Mouse (Mus musculus) embryonic facial prominence, embryonic 15.5 days (tissue): ENCODE measurements around the gene Abhd17a. TPM values are rescaled to one million over a fixed set of nuclear protein-coding genes. Genes with fewer than 3 reads are reported as not detected.
"Not testable (repeated sequence)": the region's sequence is repeated elsewhere in the genome, so short reads cannot be mapped to it uniquely, and the experiment has no call there.

ENCODE experiments used
- ATAC-seq: fragments of 200-750 bp; cut with Nextera tagmentation; 2 replicates; pipeline ENCODE4 v1.8.0; 2017; ENCODE audit warnings: low read depth, moderate TSS enrichment; ENCODE audit not compliant: insufficient number of reproducible peaks, low FRiP score, low TSS enrichment
- H3K27ac ChIP-seq: fragments of 300-500 bp; sonication (generic); replicated peaks from 2 replicates; pipeline ENCODE4 v1.5.1; 2015; ENCODE audit warnings: mild to moderate bottlenecking, inconsistent platforms
- H3K27me3 ChIP-seq: fragments of 300-500 bp; sonication (generic); 2 replicates; pipeline ENCODE4 v1.6.1; 2015; ENCODE audit warnings: inconsistent platforms
- H3K36me3 ChIP-seq: fragments of 300-500 bp; sonication (generic); 2 replicates; pipeline ENCODE4 v1.6.1; 2015; ENCODE audit warnings: mild to moderate bottlenecking, inconsistent platforms
- H3K4me1 ChIP-seq: fragments of 300-500 bp; sonication (generic); 2 replicates; pipeline ENCODE4 v1.6.1; 2015; ENCODE audit warnings: inconsistent platforms
- H3K4me2 ChIP-seq: fragments of 300-500 bp; sonication (generic); replicated peaks from 2 replicates; pipeline ENCODE4 v1.6.1; 2015; ENCODE audit warnings: mild to moderate bottlenecking, inconsistent platforms
- H3K4me3 ChIP-seq: fragments of 300-500 bp; sonication (generic); replicated peaks from 2 replicates; pipeline ENCODE4 v1.5.1; 2015; ENCODE audit warnings: mild to moderate bottlenecking, inconsistent platforms
- H3K9ac ChIP-seq: fragments of 300-500 bp; sonication (generic); 2 replicates; pipeline ENCODE4 v1.6.1; 2015; ENCODE audit warnings: inconsistent platforms
- H3K9me3 ChIP-seq: fragments of 300-500 bp; sonication (generic); replicated peaks from 2 replicates; pipeline ENCODE4 v1.6.1; 2016; ENCODE audit warnings: inconsistent platforms
- WGBS: fragments of 180-500 bp; shearing (Covaris S2); methylation state at CpG from one replicate; pipeline ENCODE4 v1.1.7; 2015; 5-methylcytosine and 5-hydroxymethylcytosine counted together
- polyA plus RNA-seq: library from polyadenylated mRNA; unstranded; fragments of >200 nt; fragmentation: Nextera tagmentation; extraction: Ambion mirVana; gene quantifications from 2 replicates; pipeline ENCODE4 v1.2.1, GENCODE M21; 2015

Gene Abhd17a
- polyA plus RNA-seq, 1 experiment from 2014 or later = 112 TPM

DNA sequence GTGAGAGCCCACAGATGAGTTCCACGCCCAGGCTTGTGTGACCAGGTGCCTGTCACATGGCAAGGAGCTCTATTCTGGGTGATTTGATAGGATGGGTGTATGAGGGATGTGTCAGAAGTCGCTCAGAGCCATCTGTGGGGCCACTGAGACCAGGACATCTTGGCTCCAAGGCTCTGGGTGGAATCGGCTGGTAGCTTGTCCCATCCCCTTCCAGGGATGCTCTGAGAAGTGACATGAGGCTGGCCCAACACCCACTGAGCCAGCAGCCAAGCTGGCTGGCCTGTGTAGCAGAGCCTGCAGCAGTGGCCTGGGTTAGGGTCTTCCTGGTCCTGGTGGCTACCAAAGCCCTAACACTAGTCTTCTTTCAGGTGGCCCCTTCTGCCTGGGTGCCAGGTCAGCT, 18.3 kb upstream of the Abhd17a start:
- peaks cover 21% of the 10 kb centered on the region for H3K4me1 ChIP-seq
- ATAC-seq = no peak
- no peaks in the 10 kb centered on the region for H3K9me3 ChIP-seq
- no peak overlapping the region for H3K9ac ChIP-seq
- no peak overlapping the region for H3K4me2 ChIP-seq
- WGBS = 86% methylated on average over 3 of the region's 3 CpGs
- H3K27me3 ChIP-seq = no peaks in the 10 kb centered on the region
- H3K36me3 ChIP-seq = peaks cover 70% of the 10 kb centered on the region
- H3K27ac ChIP-seq = no peak overlapping the region
- H3K4me3 ChIP-seq = no peak overlapping the region

DNA sequence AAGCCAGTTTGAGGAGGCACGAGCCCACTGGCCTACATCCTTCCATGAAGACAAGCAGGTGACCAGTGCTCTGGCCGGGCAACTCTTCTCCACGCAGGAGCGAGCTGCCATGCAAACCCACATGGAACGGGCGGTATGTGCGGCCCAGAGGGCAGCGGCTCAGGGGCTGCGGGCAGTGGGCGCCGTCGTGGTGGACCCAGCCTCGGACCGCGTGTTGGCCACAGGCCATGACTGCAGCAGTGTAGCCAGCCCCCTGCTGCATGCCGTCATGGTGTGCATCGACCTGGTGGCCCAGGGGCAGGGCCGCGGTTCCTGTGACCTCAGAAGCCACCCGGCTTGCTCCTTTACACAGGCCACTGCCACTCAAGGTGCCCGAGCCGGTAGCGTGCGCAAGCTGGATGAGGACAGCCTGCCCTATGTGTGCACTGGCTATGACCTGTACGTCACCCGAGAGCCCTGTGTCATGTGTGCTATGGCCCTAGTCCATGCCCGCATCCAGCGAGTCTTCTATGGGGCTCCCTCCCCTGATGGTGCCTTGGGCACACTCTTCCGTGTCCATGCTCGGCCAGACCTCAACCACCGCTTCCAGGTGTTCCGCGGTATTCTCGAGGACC, 16.7 kb upstream of the Abhd17a start:
- H3K9me3 ChIP-seq = no peaks in the 10 kb centered on the region
- 93% methylated on average over 34 of the region's 34 CpGs for WGBS
- peaks cover 28% of the 10 kb centered on the region for H3K4me1 ChIP-seq
- ATAC-seq = no peak
- H3K4me2 ChIP-seq = no peak overlapping the region
- H3K36me3 ChIP-seq = peaks cover 57% of the 10 kb centered on the region
- H3K27me3 ChIP-seq = no peaks in the 10 kb centered on the region
- no peak overlapping the region for H3K27ac ChIP-seq
- no peak overlapping the region for H3K9ac ChIP-seq
- H3K4me3 ChIP-seq = no peak overlapping the region

DNA sequence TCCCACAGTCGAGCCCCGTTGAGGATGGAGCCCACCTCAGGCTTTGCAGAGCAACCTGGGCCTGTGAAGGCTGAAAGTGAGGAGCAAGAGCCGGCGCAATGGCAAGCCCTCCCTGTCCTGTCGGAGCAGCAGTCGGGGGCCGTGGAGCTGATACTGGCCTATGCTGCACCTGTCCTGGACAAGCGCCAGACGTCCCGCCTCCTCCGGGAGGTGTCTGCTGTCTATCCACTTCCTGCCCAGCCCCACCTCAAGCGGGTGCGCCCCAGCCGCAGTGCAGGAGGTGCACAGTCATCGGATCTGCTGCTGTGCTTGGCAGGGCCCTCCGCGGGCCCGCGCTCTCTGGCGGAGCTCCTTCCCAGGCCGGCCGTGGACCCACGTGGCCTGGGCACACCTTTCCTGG, 16.2 kb upstream of the Abhd17a start:
- no peak overlapping the region; the same call in 1 of the 2 replicates for H3K27ac ChIP-seq
- WGBS = 87% methylated on average over 23 of the region's 23 CpGs
- no peak for ATAC-seq
- no peak overlapping the region for H3K9ac ChIP-seq
- H3K4me2 ChIP-seq = no peak overlapping the region
- H3K4me3 ChIP-seq = no peak overlapping the region
- no peaks in the 10 kb centered on the region for H3K9me3 ChIP-seq
- peaks cover 52% of the 10 kb centered on the region for H3K36me3 ChIP-seq
- no peaks in the 10 kb centered on the region for H3K27me3 ChIP-seq
- H3K4me1 ChIP-seq = peaks cover 28% of the 10 kb centered on the region

DNA sequence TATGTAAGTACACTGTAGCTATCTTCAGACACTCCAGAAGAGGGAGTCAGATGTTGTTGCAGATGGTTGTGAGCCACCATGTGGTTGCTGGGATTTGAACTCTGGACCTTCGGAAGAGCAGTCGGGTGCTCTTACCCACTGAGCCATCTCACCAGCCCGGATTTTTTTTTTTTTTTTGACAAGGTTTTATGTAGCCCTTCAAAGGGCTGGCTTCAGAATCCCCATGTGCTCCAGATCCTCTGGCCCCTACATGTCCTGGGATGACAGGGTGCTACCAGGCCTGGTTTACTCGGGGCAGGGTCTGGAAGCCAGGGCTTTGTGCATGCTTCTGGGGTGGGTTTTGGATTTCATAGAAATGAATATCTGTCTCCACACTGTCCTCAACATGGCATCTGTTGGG, 15.6 kb upstream of the Abhd17a start, which contains the start of gene Gm49322:
Gm49322 (plus strand) TSS at position 301 of the 400 bp plus-strand sequence.
- not testable (repeated sequence) for H3K4me2 ChIP-seq, H3K27ac ChIP-seq, H3K4me3 ChIP-seq, H3K9ac ChIP-seq, ATAC-seq, H3K9me3 ChIP-seq, H3K27me3 ChIP-seq
- Histone ChIP-seq H3K4me1 (peaks cover 28% of the 10 kb centered on the region), H3K36me3 (peaks cover 49% of the 10 kb centered on the region)
- WGBS = 78% methylated on average over 4 of the region's 4 CpGs

DNA sequence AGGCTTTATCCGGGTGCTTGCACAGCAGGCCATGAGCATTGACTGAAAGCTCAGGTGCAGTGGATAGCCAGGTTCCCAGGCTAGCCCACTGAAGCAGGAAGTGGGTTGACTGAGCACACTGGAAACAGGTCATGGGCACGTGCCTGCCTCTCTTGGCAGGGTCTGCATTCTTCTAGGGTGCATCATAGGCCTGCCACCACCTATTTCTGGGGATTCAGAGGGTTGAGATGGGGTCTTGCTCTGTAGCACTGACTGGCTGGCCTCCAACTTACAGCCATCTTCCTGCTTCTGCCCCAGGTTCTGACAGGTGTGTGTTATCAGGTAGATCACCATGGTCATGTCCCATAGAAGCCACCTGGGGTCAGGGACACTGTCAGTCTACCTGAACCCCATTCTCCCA, 14.8 kb upstream of the Abhd17a start:
- ATAC-seq = no peak
- Histone ChIP-seq H3K4me1 (peaks cover 28% of the 10 kb centered on the region), H3K36me3 (peaks cover 42% of the 10 kb centered on the region), H3K4me3 (no peak overlapping the region), H3K9me3 (no peaks in the 10 kb centered on the region), H3K27ac (no peak overlapping the region), H3K27me3 (no peaks in the 10 kb centered on the region), H3K9ac (no peak overlapping the region), H3K4me2 (no peak overlapping the region)
- WGBS = 87% methylated on average over 2 of the region's 2 CpGs

- Histone ChIP-seq H3K4me2 (peak overlapping the region; percentile 76), H3K27me3 (no peaks in the 10 kb centered on the region), H3K4me1 (peaks cover 28% of the 10 kb centered on the region), H3K9ac (peak overlapping the region; percentile 53; the same call in 1 of the 2 replicates), H3K4me3 (peak overlapping the region; percentile 88), H3K9me3 (no peaks in the 10 kb centered on the region), H3K27ac (no peak overlapping the region), H3K36me3 (peaks cover 33% of the 10 kb centered on the region)
- ATAC-seq = no peak
- WGBS = 76% methylated on average over 7 of the region's 7 CpGs
These were observed 13.9 kb upstream of the Abhd17a start for GRCm38 (mm10) chr10:80604001-80604509.

- peak overlapping the region; percentile 88 for H3K4me3 ChIP-seq
- H3K36me3 ChIP-seq = peaks cover 26% of the 10 kb centered on the region
- peak overlapping the region; percentile 76 for H3K4me2 ChIP-seq
- ATAC-seq = no peak
- WGBS = 29% methylated on average over 7 of the region's 7 CpGs
- H3K9ac ChIP-seq = peak overlapping the region; percentile 53
- no peaks in the 10 kb centered on the region for H3K27me3 ChIP-seq
- H3K9me3 ChIP-seq = no peaks in the 10 kb centered on the region
- peaks cover 28% of the 10 kb centered on the region for H3K4me1 ChIP-seq
- peak overlapping the region; percentile 91 for H3K27ac ChIP-seq
These were observed 13.2 kb upstream of the Abhd17a start for GRCm38 (mm10) chr10:80603364-80603763.

DNA sequence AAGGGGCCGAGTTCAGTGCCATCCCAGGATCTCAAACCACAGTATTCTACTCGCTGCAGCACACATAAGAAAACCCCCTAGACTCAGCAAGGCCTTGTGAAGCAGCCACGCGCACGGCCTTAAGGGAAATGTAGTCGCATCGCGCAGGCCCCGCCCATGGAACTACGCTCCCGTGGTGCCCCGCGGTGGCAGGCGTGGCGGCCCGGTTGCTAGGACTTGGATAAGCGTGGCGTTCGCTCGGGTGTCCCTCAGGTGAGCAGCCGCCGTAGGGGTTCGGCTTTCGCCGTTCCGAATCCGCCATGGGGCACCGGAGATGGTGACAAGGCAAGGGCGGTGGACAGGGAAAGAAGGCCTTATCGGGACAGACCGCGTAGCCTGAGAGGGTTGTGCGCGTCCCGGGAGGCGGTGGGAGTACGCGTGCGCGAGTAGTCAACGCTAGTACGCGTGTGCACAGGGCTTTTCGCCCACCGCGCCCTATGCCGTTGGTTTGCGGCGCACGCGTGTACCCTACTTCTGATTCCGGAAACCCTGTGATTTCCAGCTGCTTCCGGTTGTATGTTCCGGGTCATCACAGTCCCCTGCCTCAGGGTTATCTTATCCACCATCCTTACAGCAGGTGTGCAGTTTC, 12.7 kb upstream of the Abhd17a start, which contains the start of the genes Scamp4 and Adat3:
Scamp4 (plus strand) TSS at position 175 of the 628 bp plus-strand sequence.
Adat3 (plus strand) TSS at position 183 of the 628 bp plus-strand sequence.
- Histone ChIP-seq H3K27me3 (no peaks in the 10 kb centered on the region), H3K27ac (peak within 1 kb of the TSS; percentile 91), H3K36me3 (peaks cover 21% of the 10 kb centered on the region), H3K9me3 (no peaks in the 10 kb centered on the region), H3K4me3 (peak within 1 kb of the TSS; percentile 88), H3K9ac (peak within 1 kb of the TSS; percentile 67), H3K4me1 (peaks cover 28% of the 10 kb centered on the region), H3K4me2 (peak within 1 kb of the TSS; percentile 76)
- WGBS = under 1% methylated on average over 54 of the region's 54 CpGs
- ATAC-seq = peak; percentile 93

GRCm38 (mm10) chr10:80596318-80596717, 6.2 kb upstream of the Abhd17a start:
- Histone ChIP-seq H3K4me2 (no peak overlapping the region), H3K9ac (no peak overlapping the region), H3K9me3 (no peaks in the 10 kb centered on the region), H3K27ac (no peak overlapping the region), H3K27me3 (no peaks in the 10 kb centered on the region), H3K4me1 (no peaks in the 10 kb centered on the region), H3K4me3 (no peak overlapping the region), H3K36me3 (no peaks in the 10 kb centered on the region)
- WGBS = 25% methylated on average over 4 of the region's 4 CpGs
- no peak for ATAC-seq

GRCm38 (mm10) chr10:80589127-80589878, 838 bp downstream of the Abhd17a start:
- 13% methylated on average over 12 of the region's 12 CpGs for WGBS
- no peak for ATAC-seq
- H3K36me3 ChIP-seq = peaks cover 17% of the 10 kb centered on the region
- H3K27me3 ChIP-seq = no peaks in the 10 kb centered on the region
- H3K9ac ChIP-seq = peak overlapping the region; percentile 93
- H3K4me3 ChIP-seq = peak overlapping the region; percentile 97
- peaks cover 43% of the 10 kb centered on the region for H3K4me1 ChIP-seq
- peak overlapping the region; percentile 94 for H3K4me2 ChIP-seq
- peak overlapping the region; percentile 86 for H3K27ac ChIP-seq
- no peaks in the 10 kb centered on the region for H3K9me3 ChIP-seq

DNA sequence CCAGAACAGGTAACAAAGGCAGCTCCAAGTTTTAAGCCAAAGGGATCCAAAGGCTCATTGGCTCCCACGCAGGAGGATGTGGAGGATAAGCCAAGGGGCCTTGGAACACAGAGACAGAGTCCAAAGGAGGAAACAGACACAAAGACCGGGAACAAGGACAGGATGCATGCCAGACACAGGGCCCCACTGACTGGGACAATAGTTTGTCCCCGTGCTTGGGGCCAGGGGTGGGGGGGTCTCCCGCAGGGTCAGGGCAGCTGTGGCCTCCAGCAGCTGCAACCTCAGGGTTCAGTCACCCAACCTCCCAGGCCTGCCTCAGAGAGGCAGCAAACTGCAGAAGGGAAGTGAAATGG, 2.9 kb downstream of the Abhd17a start:
- no peak for ATAC-seq
- Histone ChIP-seq H3K9ac (no peak overlapping the region), H3K27me3 (no peaks in the 10 kb centered on the region), H3K4me2 (0 out of 2 replicates have a peak overlapping the region, but pooled peaks have one; percentile 9), H3K27ac (peak overlapping the region; percentile 45; the same call in 1 of the 2 replicates), H3K9me3 (no peaks in the 10 kb centered on the region), H3K36me3 (peaks cover 30% of the 10 kb centered on the region), H3K4me3 (no peak overlapping the region), H3K4me1 (peaks cover 45% of the 10 kb centered on the region)
- 55% methylated on average over 4 of the region's 4 CpGs for WGBS
